Mouse (Mus musculus): Measurements from ENCODE around the gene Tbk1. TPM values are rescaled to one million over a fixed set of nuclear protein-coding genes. Genes with fewer than 3 reads are reported as not detected.

Tbk1 gene
- polyA plus RNA-seq, 1 experiment from 2014 or later: 39.2 TPM

- no peak overlapping the region for H3K4me2 ChIP-seq (ENCODE audit: low read depth, low read length)
- H3K4me3 ChIP-seq (ENCODE audit: low read length): no peak overlapping the region
- ATAC-seq (ENCODE audit: low read depth): no peak
- peak overlapping the region; percentile 62 for H3K27ac ChIP-seq (ENCODE audit: low read length)
- no peaks in the 10 kb centered on the region for H3K27me3 ChIP-seq (ENCODE audit: control insufficient read depth, insufficient read depth, low read depth, low read length)
- H3K9me3 ChIP-seq (ENCODE audit: control insufficient read depth, low read length): no peaks in the 10 kb centered on the region
- H3K4me1 ChIP-seq (replicated peaks; ENCODE audit: control insufficient read depth, insufficient read depth, low read length): peaks cover 13% of the 10 kb centered on the region
- 47% methylated on average over 2 of the region's 2 CpGs for WGBS
- H3K36me3 ChIP-seq (ENCODE audit: control insufficient read depth, insufficient read depth, low read length): no peaks in the 10 kb centered on the region
- no peak overlapping the region for H3K9ac ChIP-seq (ENCODE audit: low read length)
These were observed 87.5 kb downstream of the Tbk1 start for GRCm38 (mm10) chr10:121499063-121499462.

GRCm38 (mm10) chr10:121498481-121498904 is 88.1 kb downstream of the Tbk1 start:
- 39% methylated on average over 8 of the region's 8 CpGs for WGBS
- peak overlapping the region; percentile 41 for H3K4me2 ChIP-seq (ENCODE audit: low read depth, low read length)

GRCm38 (mm10) chr10:121497968-121498367 is 88.6 kb downstream of the Tbk1 start:
- Histone ChIP-seq H3K27ac (ENCODE audit: low read length) (peak overlapping the region; percentile 91), H3K9me3 (ENCODE audit: control insufficient read depth, low read length) (no peaks in the 10 kb centered on the region), H3K4me1 (replicated peaks; ENCODE audit: control insufficient read depth, insufficient read depth, low read length) (peaks cover 13% of the 10 kb centered on the region), H3K9ac (ENCODE audit: low read length) (peak overlapping the region; percentile 30; the same call in 1 of the 2 replicates), H3K36me3 (ENCODE audit: control insufficient read depth, insufficient read depth, low read length) (no peaks in the 10 kb centered on the region), H3K27me3 (ENCODE audit: control insufficient read depth, insufficient read depth, low read depth, low read length) (no peaks in the 10 kb centered on the region), H3K4me3 (ENCODE audit: low read length) (no peak overlapping the region), H3K4me2 (ENCODE audit: low read depth, low read length) (peak overlapping the region; percentile 41)
- 57% methylated on average over 7 of the region's 7 CpGs for WGBS
- ATAC-seq (ENCODE audit: low read depth): peak; percentile 53

More at GRCm38 (mm10) chr10:121498481-121498904, 88.1 kb downstream of the Tbk1 start:
- H3K9ac ChIP-seq (ENCODE audit: low read length): peak overlapping the region; percentile 30; the same call in 1 of the 2 replicates
- H3K4me1 ChIP-seq (replicated peaks; ENCODE audit: control insufficient read depth, insufficient read depth, low read length): peaks cover 13% of the 10 kb centered on the region
- no peak overlapping the region for H3K4me3 ChIP-seq (ENCODE audit: low read length)
- H3K27ac ChIP-seq (ENCODE audit: low read length): peak overlapping the region; percentile 91
- no peaks in the 10 kb centered on the region for H3K27me3 ChIP-seq (ENCODE audit: control insufficient read depth, insufficient read depth, low read depth, low read length)
- no peaks in the 10 kb centered on the region for H3K36me3 ChIP-seq (ENCODE audit: control insufficient read depth, insufficient read depth, low read length)
- H3K9me3 ChIP-seq (ENCODE audit: control insufficient read depth, low read length): no peaks in the 10 kb centered on the region
- ATAC-seq (ENCODE audit: low read depth): peak; percentile 68

GRCm38 (mm10) chr10:121496616-121497015 is 90.0 kb downstream of the Tbk1 start:
- H3K9ac ChIP-seq (ENCODE audit: low read length): no peak overlapping the region
- peak overlapping the region; percentile 91 for H3K27ac ChIP-seq (ENCODE audit: low read length)

More at GRCm38 (mm10) chr10:121496616-121497015, 90.0 kb downstream of the Tbk1 start:
- H3K27me3 ChIP-seq (ENCODE audit: control insufficient read depth, insufficient read depth, low read depth, low read length): no peaks in the 10 kb centered on the region
- H3K4me3 ChIP-seq (ENCODE audit: low read length): no peak overlapping the region
- no peak overlapping the region for H3K4me2 ChIP-seq (ENCODE audit: low read depth, low read length)
- WGBS: 49% methylated on average over 7 of the region's 7 CpGs
- peaks cover 13% of the 10 kb centered on the region for H3K4me1 ChIP-seq (replicated peaks; ENCODE audit: control insufficient read depth, insufficient read depth, low read length)
- no peaks in the 10 kb centered on the region for H3K36me3 ChIP-seq (ENCODE audit: control insufficient read depth, insufficient read depth, low read length)
- ATAC-seq (ENCODE audit: low read depth): peak; percentile 41
- no peaks in the 10 kb centered on the region for H3K9me3 ChIP-seq (ENCODE audit: control insufficient read depth, low read length)

Small RNA genes lying within 50 kb of the gene (microRNA-seq; reads per million reads assigned to microRNA genes)
- gene Gm24330: not detected

Other genes starting within 250 kb of the Tbk1 start
- 2.8 and 3.0 TPM in 2 replicates for gene Tbc1d30, start 235.5 kb downstream of the Tbk1 start, polyA plus RNA-seq (2015; fragmentation: Nextera tagmentation; extraction: Ambion mirVana)
- 38.2 and 38.8 TPM in 2 replicates for gene Gns, start 221.7 kb downstream of the Tbk1 start, polyA plus RNA-seq (2015; fragmentation: Nextera tagmentation; extraction: Ambion mirVana)
- gene Rassf3, start 110.4 kb downstream of the Tbk1 start, polyA plus RNA-seq (2015; fragmentation: Nextera tagmentation; extraction: Ambion mirVana): 19.7 and 20.7 TPM in 2 replicates
- 35.4 and 42.8 TPM in 2 replicates for gene Xpot, start 39.5 kb upstream of the Tbk1 start, polyA plus RNA-seq (2015; fragmentation: Nextera tagmentation; extraction: Ambion mirVana)
- 0.30 and 0.38 TPM in 2 replicates for gene D930020B18Rik, start 54.8 kb upstream of the Tbk1 start, polyA plus RNA-seq (2015; fragmentation: Nextera tagmentation; extraction: Ambion mirVana)
- 2.5 and 2.7 TPM in 2 replicates for gene BC048403, start 153.2 kb upstream of the Tbk1 start, polyA plus RNA-seq (2015; fragmentation: Nextera tagmentation; extraction: Ambion mirVana)